Mouse (Mus musculus) kidney, embryonic 15.5 days (tissue): Measurements from ENCODE around the gene Kif23. TPM values are rescaled to one million over a fixed set of nuclear protein-coding genes. Genes with fewer than 3 reads are reported as not detected.
A peak's percentile ranks its signal among the peaks of the same experiment; 100 is the strongest.

Source experiments
- ATAC-seq: fragments of 200-750 bp; cut with Nextera tagmentation; replicated peaks from 2 replicates; pipeline ENCODE4 v1.8.0; 2017; ENCODE audit warnings: moderate TSS enrichment; ENCODE audit not compliant: low FRiP score
- H3K27ac ChIP-seq: fragments of 300-500 bp; sonication (generic); 2 replicates; pipeline ENCODE4 v1.5.1; 2015; ENCODE audit warnings: mild to moderate bottlenecking, inconsistent platforms
- H3K27me3 ChIP-seq: fragments of 300-500 bp; sonication (generic); 2 replicates; pipeline ENCODE4 v1.6.1; 2015; ENCODE audit warnings: inconsistent platforms
- H3K36me3 ChIP-seq: fragments of 300-500 bp; sonication (generic); 2 replicates; pipeline ENCODE4 v1.6.1; 2015; ENCODE audit warnings: inconsistent platforms
- H3K4me1 ChIP-seq: fragments of 300-500 bp; sonication (generic); 2 replicates; pipeline ENCODE4 v1.6.1; 2015; ENCODE audit warnings: inconsistent platforms
- H3K4me2 ChIP-seq: fragments of 300-500 bp; sonication (generic); 2 replicates; pipeline ENCODE4 v1.6.1; 2015; ENCODE audit warnings: moderate library complexity, mild to moderate bottlenecking, inconsistent platforms
- H3K4me3 ChIP-seq: fragments of 300-500 bp; sonication (generic); replicated peaks from 2 replicates; pipeline ENCODE4 v1.5.1; 2015; ENCODE audit warnings: mild to moderate bottlenecking, inconsistent platforms
- H3K9ac ChIP-seq: fragments of 300-500 bp; sonication (generic); 2 replicates; pipeline ENCODE4 v1.6.1; 2015; ENCODE audit warnings: mild to moderate bottlenecking, inconsistent platforms
- H3K9me3 ChIP-seq: fragments of 300-500 bp; sonication (generic); replicated peaks from 2 replicates; pipeline ENCODE4 v1.6.1; 2016; ENCODE audit warnings: inconsistent platforms
- WGBS: fragments of 180-500 bp; shearing (Covaris S2); methylation state at CpG from one replicate; pipeline ENCODE4 v1.1.7; 2015; ENCODE audit warnings: mixed read lengths; 5-methylcytosine and 5-hydroxymethylcytosine counted together
- polyA plus RNA-seq: library from polyadenylated mRNA; unstranded; fragments of >200 nt; fragmentation: Nextera tagmentation; extraction: Ambion mirVana; gene quantifications from 2 replicates; pipeline ENCODE4 v1.2.1, GENCODE M21; 2015

Gene Kif23
- 123 and 127 TPM in 2 replicates for polyA plus RNA-seq

DNA sequence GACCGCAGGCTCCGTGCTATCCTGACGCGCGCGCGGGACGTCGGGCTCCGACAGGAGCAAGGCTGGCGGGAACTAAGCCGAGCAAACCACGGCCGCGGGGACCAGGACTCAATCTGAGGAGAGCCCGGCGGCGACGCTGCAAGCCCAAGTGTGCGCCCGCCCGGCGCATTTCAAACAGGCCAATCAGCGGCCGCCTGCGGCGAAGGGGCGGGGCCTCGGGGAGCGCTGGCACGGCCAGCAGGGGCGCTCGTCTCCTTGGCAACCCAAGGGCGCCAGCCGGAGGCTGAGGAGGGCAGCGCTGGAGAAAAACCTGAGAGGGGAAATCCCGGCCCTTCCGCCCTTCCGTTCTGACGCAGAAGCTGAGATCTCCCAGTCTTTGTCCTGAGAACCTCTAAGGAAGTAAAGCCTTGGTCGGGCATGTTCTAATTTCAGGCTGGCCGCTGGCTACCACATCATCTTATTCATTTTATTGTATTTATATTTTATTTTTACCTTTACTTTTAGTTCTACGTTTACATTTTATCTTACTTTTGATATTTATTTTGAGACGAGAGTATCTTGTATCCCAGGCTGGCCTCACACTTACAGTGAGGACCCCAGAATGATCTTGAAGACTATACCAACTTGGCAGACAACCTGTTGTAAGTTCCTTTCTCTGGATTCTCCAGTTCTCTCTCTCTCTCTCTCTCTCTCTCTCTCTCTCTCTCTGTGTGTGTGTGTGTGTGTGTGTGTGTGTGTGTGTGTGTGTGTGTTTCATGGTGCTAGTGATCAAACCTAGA lies at the start of gene Kif23:
Gene Kif23, minus strand, starts transcription at position 152 of the 779 bp plus-strand sequence.
- Histone ChIP-seq H3K9me3 (no peaks in the 10 kb centered on the region), H3K4me2 (peak within 1 kb of the TSS; percentile 95), H3K36me3 (peaks cover 21% of the 10 kb centered on the region), H3K4me3 (peak within 1 kb of the TSS; percentile 80), H3K4me1 (peaks cover 19% of the 10 kb centered on the region), H3K27ac (peak within 1 kb of the TSS; percentile 88), H3K27me3 (no peaks in the 10 kb centered on the region), H3K9ac (peak within 1 kb of the TSS; percentile 72)
- under 1% methylated on average over 44 of the region's 44 CpGs for WGBS
- peak; percentile 96 for ATAC-seq

GRCm38 (mm10) chr9:61991158-61991557 lies 44.6 kb upstream of the Kif23 start:
- no peak overlapping the region for H3K9ac ChIP-seq
- WGBS = 67% methylated on average over 4 of the region's 4 CpGs
- H3K27ac ChIP-seq = no peak overlapping the region
- no peak overlapping the region for H3K4me3 ChIP-seq
- no peaks in the 10 kb centered on the region for H3K4me1 ChIP-seq
- H3K36me3 ChIP-seq = no peaks in the 10 kb centered on the region
- ATAC-seq = no peak
- H3K4me2 ChIP-seq = no peak overlapping the region
- H3K9me3 ChIP-seq = no peaks in the 10 kb centered on the region
- H3K27me3 ChIP-seq = no peaks in the 10 kb centered on the region

- no peak overlapping the region for H3K4me3 ChIP-seq
- H3K27me3 ChIP-seq = no peaks in the 10 kb centered on the region
- H3K9me3 ChIP-seq = no peaks in the 10 kb centered on the region
- no peaks in the 10 kb centered on the region for H3K36me3 ChIP-seq
- H3K9ac ChIP-seq = no peak overlapping the region
- no peak overlapping the region for H3K27ac ChIP-seq
- no peak for ATAC-seq
- WGBS = 33% methylated on average over 3 of the region's 3 CpGs
- no peaks in the 10 kb centered on the region for H3K4me1 ChIP-seq
- no peak overlapping the region for H3K4me2 ChIP-seq
Observed at GRCm38 (mm10) chr9:61990738-61991137, 44.2 kb upstream of the Kif23 start.

- no peaks in the 10 kb centered on the region for H3K36me3 ChIP-seq
- ATAC-seq = no peak
Observed at GRCm38 (mm10) chr9:61986055-61986454, 39.5 kb upstream of the Kif23 start.

DNA sequence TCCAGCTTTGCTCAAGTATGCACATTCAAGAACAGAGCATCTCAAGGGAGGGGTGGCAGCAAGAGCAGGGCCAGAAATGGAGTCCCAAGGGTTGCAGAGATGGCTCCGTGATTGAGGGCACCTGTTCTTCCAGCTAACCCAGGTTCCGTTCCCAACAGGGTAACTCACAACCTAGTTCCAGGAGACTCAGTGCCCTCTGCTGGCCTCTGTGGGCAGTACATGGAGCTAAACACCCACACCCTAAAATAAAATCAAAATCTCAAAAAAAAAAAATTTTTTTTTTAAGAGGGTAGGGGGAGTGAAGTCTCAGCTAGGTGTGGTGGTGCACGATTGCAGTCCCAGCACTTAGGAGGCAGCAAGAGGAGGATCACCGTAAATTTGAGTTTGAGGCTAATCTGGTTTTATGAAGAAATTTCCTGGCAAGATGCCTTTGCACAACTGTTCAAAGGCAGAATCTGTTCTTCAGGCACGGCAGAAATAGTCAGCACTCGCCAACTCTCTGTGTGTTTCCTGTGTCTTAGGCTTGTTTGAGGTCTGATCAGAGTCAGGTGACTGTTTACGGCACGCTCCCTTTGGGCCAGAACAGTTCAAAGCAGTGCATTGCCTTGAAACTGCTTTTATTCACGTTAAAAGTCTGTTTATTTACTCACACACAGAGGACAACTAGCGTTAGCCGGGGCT lies 38.7 kb upstream of the Kif23 start:
- H3K4me3 ChIP-seq = no peak overlapping the region
- no peak overlapping the region for H3K27ac ChIP-seq
- no peaks in the 10 kb centered on the region for H3K4me1 ChIP-seq
- no peak overlapping the region for H3K4me2 ChIP-seq
- H3K27me3 ChIP-seq = no peaks in the 10 kb centered on the region
- 44% methylated on average over 11 of the region's 11 CpGs for WGBS
- ATAC-seq = no peak
- H3K9ac ChIP-seq = no peak overlapping the region
- no peaks in the 10 kb centered on the region for H3K36me3 ChIP-seq
- no peaks in the 10 kb centered on the region for H3K9me3 ChIP-seq

More at GRCm38 (mm10) chr9:61986055-61986454, 39.5 kb upstream of the Kif23 start:
- Histone ChIP-seq H3K9ac (no peak overlapping the region), H3K4me1 (no peaks in the 10 kb centered on the region), H3K4me2 (no peak overlapping the region), H3K9me3 (no peaks in the 10 kb centered on the region), H3K27ac (no peak overlapping the region), H3K4me3 (no peak overlapping the region), H3K27me3 (no peaks in the 10 kb centered on the region)
- WGBS = 83% methylated on average over 7 of the region's 7 CpGs

GRCm38 (mm10) chr9:61982940-61983620 lies 36.5 kb upstream of the Kif23 start:
- Histone ChIP-seq H3K4me3 (no peak overlapping the region), H3K4me2 (no peak overlapping the region), H3K27ac (no peak overlapping the region), H3K9me3 (no peaks in the 10 kb centered on the region), H3K9ac (no peak overlapping the region), H3K4me1 (no peaks in the 10 kb centered on the region), H3K27me3 (no peaks in the 10 kb centered on the region), H3K36me3 (no peaks in the 10 kb centered on the region)
- no peak for ATAC-seq
- 86% methylated on average over 7 of the region's 7 CpGs for WGBS

GRCm38 (mm10) chr9:61981876-61982275 lies 35.3 kb upstream of the Kif23 start:
- no peaks in the 10 kb centered on the region for H3K36me3 ChIP-seq
- 76% methylated on average over 5 of the region's 5 CpGs for WGBS
- no peak overlapping the region for H3K4me2 ChIP-seq
- no peak overlapping the region for H3K27ac ChIP-seq
- H3K9ac ChIP-seq = no peak overlapping the region
- H3K9me3 ChIP-seq = no peaks in the 10 kb centered on the region
- no peak overlapping the region for H3K4me3 ChIP-seq
- no peak for ATAC-seq
- no peaks in the 10 kb centered on the region for H3K4me1 ChIP-seq
- H3K27me3 ChIP-seq = no peaks in the 10 kb centered on the region

GRCm38 (mm10) chr9:61979983-61980382 lies 33.4 kb upstream of the Kif23 start:
- Histone ChIP-seq H3K4me2 (no peak overlapping the region), H3K27me3 (no peaks in the 10 kb centered on the region), H3K9me3 (no peaks in the 10 kb centered on the region), H3K27ac (no peak overlapping the region), H3K4me1 (no peaks in the 10 kb centered on the region), H3K4me3 (no peak overlapping the region), H3K36me3 (no peaks in the 10 kb centered on the region), H3K9ac (no peak overlapping the region)
- 86% methylated on average over 2 of the region's 2 CpGs for WGBS
- no peak for ATAC-seq

DNA sequence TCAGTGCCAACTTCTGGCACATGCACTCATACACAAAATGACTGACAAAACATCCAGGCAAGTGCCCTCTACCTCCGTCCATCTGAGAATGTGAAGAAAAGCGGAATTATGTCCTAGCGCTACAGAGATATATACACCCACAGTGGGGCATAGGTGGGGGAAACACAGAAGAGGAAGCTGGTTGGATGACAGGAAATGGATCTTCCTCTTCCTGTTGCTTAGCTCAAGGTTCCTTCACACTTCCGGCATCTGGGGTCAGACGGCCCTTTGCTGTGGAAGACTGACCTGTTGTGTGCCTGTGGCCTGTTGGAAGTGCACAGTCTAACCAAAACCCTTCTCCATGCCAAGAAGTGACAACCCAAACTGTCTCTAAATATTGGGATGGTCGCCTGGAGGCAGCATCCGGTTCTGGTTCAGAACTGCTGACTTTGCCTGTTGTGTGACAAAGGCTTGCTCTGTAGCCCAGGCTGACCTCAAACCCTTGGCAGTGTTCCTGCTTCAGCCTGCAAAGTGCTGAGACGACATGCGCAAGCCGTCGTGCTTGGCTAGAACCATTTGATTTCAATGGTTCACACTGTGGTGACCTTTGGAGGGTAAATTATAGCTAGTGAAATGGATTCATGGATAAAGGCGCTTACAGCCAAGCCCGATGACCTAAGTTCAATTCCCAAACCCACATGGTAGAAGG lies 30.8 kb upstream of the Kif23 start:
- Histone ChIP-seq H3K27me3 (no peaks in the 10 kb centered on the region), H3K27ac (no peak overlapping the region), H3K9me3 (no peaks in the 10 kb centered on the region), H3K4me1 (no peaks in the 10 kb centered on the region), H3K4me2 (no peak overlapping the region), H3K9ac (no peak overlapping the region), H3K4me3 (no peak overlapping the region), H3K36me3 (no peaks in the 10 kb centered on the region)
- ATAC-seq = no peak
- WGBS = 82% methylated on average over 13 of the region's 13 CpGs

- Histone ChIP-seq H3K9me3 (no peaks in the 10 kb centered on the region), H3K4me2 (no peak overlapping the region), H3K36me3 (no peaks in the 10 kb centered on the region), H3K4me1 (peaks cover 11% of the 10 kb centered on the region), H3K9ac (no peak overlapping the region), H3K4me3 (no peak overlapping the region), H3K27me3 (no peaks in the 10 kb centered on the region), H3K27ac (no peak overlapping the region)
- ATAC-seq = no peak
- WGBS = 55% methylated on average over 9 of the region's 9 CpGs
Observed at GRCm38 (mm10) chr9:61972031-61972430, 25.5 kb upstream of the Kif23 start.

- Histone ChIP-seq H3K4me3 (no peak overlapping the region), H3K4me2 (no peak overlapping the region), H3K4me1 (peaks cover 11% of the 10 kb centered on the region), H3K27me3 (no peaks in the 10 kb centered on the region), H3K9ac (no peak overlapping the region), H3K36me3 (no peaks in the 10 kb centered on the region), H3K9me3 (no peaks in the 10 kb centered on the region), H3K27ac (no peak overlapping the region)
- no peak for ATAC-seq
- WGBS = 64% methylated on average over 3 of the region's 3 CpGs
Observed at GRCm38 (mm10) chr9:61971045-61971444, 24.5 kb upstream of the Kif23 start.
